Mouse (Mus musculus): Measurements from ENCODE around the gene Hccs.

DNA sequence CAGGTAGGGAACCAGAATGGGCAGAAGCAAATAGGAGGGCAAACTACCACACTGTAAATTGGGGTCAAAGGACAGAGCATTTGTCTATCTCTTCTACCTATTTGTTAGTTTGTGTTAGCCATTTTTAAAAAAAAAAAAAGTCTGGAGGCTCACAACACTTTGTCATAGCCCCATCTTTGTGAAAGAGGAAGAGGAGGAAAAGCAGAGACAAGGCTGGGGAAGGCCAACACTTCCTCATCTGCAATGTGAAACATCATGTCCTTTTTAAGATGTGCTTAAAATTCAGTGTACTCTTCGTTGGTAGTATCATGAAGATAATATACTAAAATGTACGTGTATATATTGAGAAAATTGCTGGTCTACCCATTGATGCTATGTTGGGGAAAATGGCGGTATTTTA lies 59.1 kb downstream of the Hccs start:
- TF ChIP-seq CTCF (IDR thresholded peaks at IDR 0.05; ENCODE audit: borderline replicate concordance, insufficient read depth, low read depth, low read length) = no peak
- no peak for TF ChIP-seq POLR2A (IDR thresholded peaks at IDR 0.05; ENCODE audit: borderline replicate concordance, insufficient read depth, low read length)

All from cerebellum, adult 2 months (tissue).